Mouse (Mus musculus): ENCODE measurements around the gene Fndc3c1. TPM values are rescaled to one million over a fixed set of nuclear protein-coding genes. Genes with fewer than 3 reads are reported as not detected.

The Fndc3c1 gene
- polyA plus RNA-seq (2017; shearing (Covaris generic)), result not detected

GRCm38 (mm10) chrX:106485101-106485651 lies at the start of gene Fndc3c1:
TSS of gene Fndc3c1 (minus strand) at chrX:106485401.

Other genes with a start within 250 kb of the Fndc3c1 start
- gene Fnd3c2, start 230.0 kb downstream of the Fndc3c1 start, polyA plus RNA-seq (2017; shearing (Covaris generic)), result not detected
- gene Gm5127, start 97.8 kb upstream of the Fndc3c1 start, polyA plus RNA-seq (2017; shearing (Covaris generic)), result 0.50 TPM
- 0.73 TPM for gene Cysltr1, start 118.3 kb upstream of the Fndc3c1 start, polyA plus RNA-seq (2017; shearing (Covaris generic))